Mouse (Mus musculus): ENCODE results near the gene Slc48a1. TPM values are rescaled to one million over a fixed set of nuclear protein-coding genes. Genes with fewer than 3 reads are reported as not detected.

Slc48a1 gene
- polyA plus RNA-seq, 1 experiment from 2014 or later, result 36.6 TPM

DNA sequence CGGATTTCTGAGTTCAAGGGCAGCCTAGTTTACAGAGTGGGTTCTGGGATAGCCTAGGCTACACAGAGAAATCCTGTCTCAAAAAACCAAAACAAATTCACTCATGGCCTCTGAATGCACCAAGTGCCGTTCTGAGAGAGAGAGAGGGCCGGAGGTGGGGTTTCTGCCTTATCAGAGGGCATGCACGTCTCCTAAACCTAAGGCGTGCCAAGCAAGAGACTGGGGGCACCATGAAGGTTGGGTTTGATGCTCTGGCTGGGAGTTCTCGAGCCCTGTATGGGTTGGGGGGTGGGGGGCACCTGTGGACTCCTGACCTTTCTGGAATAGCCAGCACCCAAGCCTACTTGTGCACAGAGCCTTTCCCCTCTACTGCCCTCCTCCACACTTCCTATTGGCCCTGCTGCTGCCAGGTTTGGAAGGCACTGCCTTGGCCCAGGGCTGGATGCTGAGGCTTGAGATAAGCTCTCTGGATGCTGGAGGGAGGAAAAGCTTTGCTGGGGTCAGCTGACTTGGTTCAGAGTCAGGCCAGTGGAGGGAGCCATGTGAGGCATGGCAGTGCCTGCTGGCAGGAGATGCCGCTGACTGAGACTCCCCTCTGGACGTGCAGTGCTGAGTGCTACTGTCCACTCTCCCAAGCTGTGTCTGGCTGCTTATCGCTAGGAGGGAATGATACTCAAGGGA, 7.6 kb downstream of the Slc48a1 start:
- Histone ChIP-seq H3K4me2 (no peak overlapping the region), H3K36me3 (replicated peaks) (0 out of 2 replicates have a peak, but pooled peaks cover 1% of the 10 kb centered on the region), H3K4me3 (replicated peaks) (no peak overlapping the region), H3K27ac (no peak overlapping the region), H3K9ac (no peak overlapping the region), H3K4me1 (peaks cover 34% of the 10 kb centered on the region), H3K27me3 (peaks cover 22% of the 10 kb centered on the region), H3K9me3 (no peaks in the 10 kb centered on the region)
- WGBS, result 87% methylated on average over 9 of the region's 9 CpGs
- ATAC-seq (ENCODE audit: low FRiP score), result no peak

DNA sequence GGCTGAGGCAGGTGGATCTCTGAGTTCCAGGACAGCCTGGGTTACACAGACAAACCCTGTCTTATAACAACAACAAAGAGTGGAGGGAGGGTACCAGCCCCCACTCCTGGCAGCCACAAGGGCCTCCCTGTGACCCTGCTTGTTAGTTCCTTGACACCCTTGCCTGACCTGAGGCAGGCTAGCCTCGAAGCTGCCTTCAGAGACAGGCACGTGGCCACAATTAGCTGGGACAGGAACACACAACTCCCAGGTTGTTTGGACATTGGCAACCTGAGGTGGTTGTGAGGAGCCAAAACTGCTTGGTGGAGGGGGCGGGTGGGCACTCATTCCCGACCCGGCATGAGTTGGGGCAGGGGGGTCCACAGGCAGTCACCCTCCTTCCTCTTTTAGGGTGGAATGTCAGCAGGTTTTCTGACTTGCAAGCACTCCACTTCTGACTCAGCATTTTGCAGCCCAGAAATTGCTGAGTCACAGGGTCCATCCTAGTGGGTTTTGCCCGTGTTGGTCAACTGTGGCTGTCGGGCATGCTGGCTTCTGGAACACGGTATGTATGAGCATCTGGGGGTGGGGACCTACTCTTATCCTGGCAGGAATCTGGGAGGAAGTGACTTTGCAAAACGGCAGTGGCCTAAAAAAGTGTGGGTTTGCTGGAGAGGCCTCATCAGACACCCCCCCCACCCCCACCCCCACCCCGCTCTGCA, 8.2 kb downstream of the Slc48a1 start:
- 82% methylated on average over 10 of the region's 10 CpGs for WGBS
- Histone ChIP-seq H3K9me3 (no peaks in the 10 kb centered on the region), H3K9ac (no peak overlapping the region), H3K4me3 (replicated peaks) (no peak overlapping the region), H3K27ac (no peak overlapping the region), H3K27me3 (peaks cover 18% of the 10 kb centered on the region), H3K36me3 (replicated peaks) (0 out of 2 replicates have a peak, but pooled peaks cover 5% of the 10 kb centered on the region), H3K4me1 (peaks cover 34% of the 10 kb centered on the region), H3K4me2 (no peak overlapping the region)
- no peak for ATAC-seq (ENCODE audit: low FRiP score)

DNA sequence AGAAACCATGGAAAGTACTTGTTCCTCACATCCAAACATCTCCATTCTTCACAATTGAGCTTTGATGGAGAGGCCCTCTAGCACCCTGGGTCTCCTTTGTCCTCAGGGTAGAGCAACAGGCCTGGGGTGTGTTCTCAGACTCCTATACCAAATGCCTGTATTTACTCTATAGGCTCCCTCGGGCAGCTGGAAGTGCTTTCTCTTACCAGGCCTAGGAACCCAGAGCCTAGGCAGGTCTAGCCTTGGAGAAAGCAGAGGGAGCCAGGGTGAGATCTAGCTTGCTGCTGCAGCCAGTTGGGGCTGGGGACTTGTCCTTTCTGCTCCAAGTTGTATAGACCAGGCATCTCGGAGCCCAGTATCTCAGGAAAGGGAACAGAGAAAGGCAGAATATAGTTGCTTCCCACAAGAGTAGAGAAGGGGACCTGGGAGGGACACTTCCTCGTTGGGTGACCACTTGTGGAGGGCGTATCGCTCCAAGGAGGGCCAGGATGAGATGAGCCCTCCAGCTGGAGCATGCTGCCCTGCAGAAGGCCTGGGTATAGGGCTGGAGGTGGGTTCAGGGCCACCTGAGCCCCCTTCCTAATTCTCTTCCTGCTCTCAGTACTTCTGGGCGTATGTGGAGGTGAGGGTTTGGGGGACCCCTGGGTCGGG, 9.0 kb downstream of the Slc48a1 start:
- H3K36me3 ChIP-seq (replicated peaks), result 0 out of 2 replicates have a peak, but pooled peaks cover 5% of the 10 kb centered on the region
- WGBS, result 87% methylated on average over 7 of the region's 7 CpGs
- no peak for ATAC-seq (ENCODE audit: low FRiP score)
- H3K4me3 ChIP-seq (replicated peaks), result no peak overlapping the region
- no peak overlapping the region for H3K4me2 ChIP-seq
- peaks cover 10% of the 10 kb centered on the region for H3K27me3 ChIP-seq
- H3K4me1 ChIP-seq, result peaks cover 27% of the 10 kb centered on the region
- no peak overlapping the region for H3K27ac ChIP-seq
- no peaks in the 10 kb centered on the region for H3K9me3 ChIP-seq
- H3K9ac ChIP-seq, result no peak overlapping the region

DNA sequence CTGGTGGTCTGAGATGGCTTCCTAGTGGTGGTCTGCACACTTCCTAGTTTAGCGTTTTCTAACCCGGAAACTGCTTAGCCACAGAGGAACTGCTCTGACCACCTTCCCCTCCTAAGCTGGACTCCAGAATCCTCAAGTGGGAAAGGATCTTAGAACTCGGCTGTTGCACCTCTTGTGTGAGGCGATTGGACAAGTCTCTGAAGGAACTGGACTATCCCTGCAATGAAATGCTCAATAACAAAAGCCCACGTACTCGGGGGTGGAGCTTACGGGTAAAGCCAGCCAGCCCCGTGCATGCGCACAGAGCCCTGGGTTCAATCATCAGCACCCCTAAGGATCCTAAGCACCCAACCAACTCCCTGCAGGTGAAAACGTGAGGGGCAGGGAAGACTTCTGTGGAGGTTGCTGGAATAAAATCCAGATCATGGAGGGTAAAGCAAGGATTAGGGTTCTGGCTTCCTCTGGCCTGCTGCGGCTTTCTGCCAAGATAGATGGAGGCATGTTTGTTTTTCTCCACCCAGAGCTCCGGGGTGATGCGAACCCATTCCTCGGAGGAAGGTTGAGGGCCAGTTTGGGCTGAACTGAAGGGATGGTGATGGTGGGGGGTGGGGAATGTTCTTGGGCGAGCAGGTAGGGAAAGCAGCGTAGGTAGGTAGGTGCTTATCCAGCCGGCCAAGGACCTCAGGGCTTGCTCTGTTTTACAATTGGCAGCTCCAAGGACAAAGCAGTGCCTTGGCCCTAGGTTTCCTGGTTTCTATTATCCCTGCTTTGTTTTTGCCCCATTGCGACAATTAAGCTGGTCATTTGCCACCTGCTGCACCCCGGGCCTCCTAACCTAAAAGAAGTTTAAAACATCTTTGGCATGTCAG, 9.7 kb downstream of the Slc48a1 start:
- Histone ChIP-seq H3K27ac (no peak overlapping the region), H3K27me3 (peaks cover 3% of the 10 kb centered on the region; the same call in 1 of the 2 replicates), H3K4me1 (peaks cover 21% of the 10 kb centered on the region), H3K9ac (no peak overlapping the region), H3K4me3 (replicated peaks) (no peak overlapping the region), H3K4me2 (no peak overlapping the region), H3K9me3 (no peaks in the 10 kb centered on the region), H3K36me3 (replicated peaks) (peaks cover 9% of the 10 kb centered on the region)
- WGBS, result 68% methylated on average over 19 of the region's 19 CpGs
- ATAC-seq (ENCODE audit: low FRiP score), result no peak

DNA sequence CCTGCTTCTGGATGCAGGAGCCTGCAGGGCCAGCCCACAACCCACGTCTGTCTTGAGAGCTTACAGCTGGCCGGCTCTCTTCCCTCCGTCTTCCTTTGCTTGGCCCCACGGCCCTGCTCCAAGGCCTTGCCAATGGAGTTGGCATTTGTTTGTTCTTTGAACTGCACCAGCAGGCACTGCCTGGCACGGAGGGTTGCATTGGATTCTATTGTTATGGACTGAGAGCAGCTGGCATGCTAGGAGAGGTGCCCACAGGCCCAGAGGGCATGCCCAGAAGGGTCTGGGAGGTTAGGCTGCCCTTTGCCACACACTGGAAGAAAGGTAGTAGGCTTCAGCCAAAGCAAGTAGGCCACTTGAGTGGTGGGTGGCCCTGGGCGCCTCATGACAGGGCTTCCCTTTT, 10.5 kb downstream of the Slc48a1 start:
- H3K36me3 ChIP-seq (replicated peaks), result peaks cover 17% of the 10 kb centered on the region
- no peak overlapping the region for H3K9ac ChIP-seq
- H3K9me3 ChIP-seq, result no peaks in the 10 kb centered on the region
- H3K27ac ChIP-seq, result peak overlapping the region; percentile 14; the same call in 1 of the 2 replicates
- H3K27me3 ChIP-seq, result no peaks in the 10 kb centered on the region
- 59% methylated on average over 6 of the region's 6 CpGs for WGBS
- no peak for ATAC-seq (ENCODE audit: low FRiP score)
- no peak overlapping the region for H3K4me3 ChIP-seq (replicated peaks)
- H3K4me1 ChIP-seq, result peaks cover 21% of the 10 kb centered on the region
- no peak overlapping the region for H3K4me2 ChIP-seq

DNA sequence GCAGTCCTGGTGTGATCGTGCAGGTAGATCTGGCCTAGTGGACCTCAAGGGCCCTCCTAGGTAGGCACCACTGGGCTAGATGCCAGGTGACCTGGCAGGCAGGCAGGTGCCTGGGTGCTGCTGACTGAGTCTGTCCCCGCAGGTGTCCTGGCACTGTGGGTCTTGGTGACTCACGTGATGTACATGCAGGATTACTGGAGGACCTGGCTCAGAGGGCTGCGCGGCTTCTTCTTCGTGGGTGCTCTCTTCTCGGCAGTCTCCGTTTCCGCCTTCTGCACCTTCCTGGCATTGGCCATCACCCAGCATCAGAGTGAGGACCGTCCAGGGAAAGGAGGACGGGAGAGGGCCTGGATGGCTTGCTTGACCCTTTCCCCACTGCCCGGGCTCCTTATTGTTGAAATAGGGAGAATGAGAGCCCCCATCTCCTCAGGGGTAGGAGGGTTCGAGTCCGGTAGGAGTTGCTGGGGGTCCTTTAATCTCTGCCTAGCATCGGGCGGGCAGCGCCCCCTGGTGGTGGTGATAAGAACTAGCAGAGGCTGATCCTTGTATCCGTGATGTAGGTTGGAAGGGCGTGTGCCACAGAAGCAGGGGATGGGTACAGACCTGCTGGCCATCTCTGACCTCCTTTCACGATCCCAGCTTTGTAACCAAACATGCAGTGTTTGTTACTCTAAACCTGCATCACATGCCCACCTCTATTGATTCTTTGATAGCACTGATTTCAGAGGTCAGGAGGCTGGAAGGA, 11.6 kb downstream of the Slc48a1 start:
- peaks cover 28% of the 10 kb centered on the region for H3K36me3 ChIP-seq (replicated peaks)
- no peak overlapping the region for H3K4me3 ChIP-seq (replicated peaks)
- no peaks in the 10 kb centered on the region for H3K9me3 ChIP-seq
- H3K27me3 ChIP-seq, result no peaks in the 10 kb centered on the region
- no peak overlapping the region for H3K27ac ChIP-seq
- peaks cover 18% of the 10 kb centered on the region for H3K4me1 ChIP-seq
- WGBS, result 55% methylated on average over 20 of the region's 20 CpGs
- no peak overlapping the region for H3K9ac ChIP-seq
- no peak overlapping the region for H3K4me2 ChIP-seq
- no peak for ATAC-seq (ENCODE audit: low FRiP score)

DNA sequence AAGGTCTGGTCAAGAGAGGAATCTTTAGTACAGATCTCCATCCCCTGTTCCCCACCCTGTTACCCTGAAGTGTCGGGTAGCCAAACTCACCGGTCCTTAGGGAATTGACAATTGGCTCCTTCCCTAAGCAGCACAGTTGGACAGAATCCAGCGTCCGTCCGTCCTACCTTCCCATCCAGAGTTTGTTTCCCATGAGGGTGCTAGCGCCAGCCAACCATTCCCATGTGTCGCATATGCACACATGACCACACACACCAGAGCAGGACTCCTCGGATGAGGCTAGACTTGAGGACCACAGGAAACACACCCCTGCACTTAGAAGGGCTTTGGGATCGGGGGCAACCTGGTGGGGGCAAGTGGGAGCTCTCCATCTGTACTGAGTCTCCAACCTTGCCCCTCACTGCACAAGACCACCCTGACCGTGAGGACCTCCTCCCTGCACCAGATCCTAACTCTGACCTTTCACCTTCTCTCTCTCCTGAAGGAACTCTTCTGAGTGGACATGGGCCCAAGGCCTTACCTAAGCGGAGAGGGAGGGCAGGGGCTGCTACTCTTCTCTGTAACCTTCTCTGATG, 12.9 kb downstream of the Slc48a1 start:
- H3K36me3 ChIP-seq (replicated peaks), result peaks cover 40% of the 10 kb centered on the region
- no peak overlapping the region for H3K4me3 ChIP-seq (replicated peaks)
- no peak overlapping the region for H3K9ac ChIP-seq
- H3K4me2 ChIP-seq, result no peak overlapping the region
- no peak for ATAC-seq (ENCODE audit: low FRiP score)
- WGBS, result 95% methylated on average over 11 of the region's 11 CpGs
- H3K27ac ChIP-seq, result no peak overlapping the region
- peaks cover 17% of the 10 kb centered on the region; the same call in 1 of the 2 replicates for H3K4me1 ChIP-seq
- no peaks in the 10 kb centered on the region for H3K27me3 ChIP-seq
- H3K9me3 ChIP-seq, result no peaks in the 10 kb centered on the region

DNA sequence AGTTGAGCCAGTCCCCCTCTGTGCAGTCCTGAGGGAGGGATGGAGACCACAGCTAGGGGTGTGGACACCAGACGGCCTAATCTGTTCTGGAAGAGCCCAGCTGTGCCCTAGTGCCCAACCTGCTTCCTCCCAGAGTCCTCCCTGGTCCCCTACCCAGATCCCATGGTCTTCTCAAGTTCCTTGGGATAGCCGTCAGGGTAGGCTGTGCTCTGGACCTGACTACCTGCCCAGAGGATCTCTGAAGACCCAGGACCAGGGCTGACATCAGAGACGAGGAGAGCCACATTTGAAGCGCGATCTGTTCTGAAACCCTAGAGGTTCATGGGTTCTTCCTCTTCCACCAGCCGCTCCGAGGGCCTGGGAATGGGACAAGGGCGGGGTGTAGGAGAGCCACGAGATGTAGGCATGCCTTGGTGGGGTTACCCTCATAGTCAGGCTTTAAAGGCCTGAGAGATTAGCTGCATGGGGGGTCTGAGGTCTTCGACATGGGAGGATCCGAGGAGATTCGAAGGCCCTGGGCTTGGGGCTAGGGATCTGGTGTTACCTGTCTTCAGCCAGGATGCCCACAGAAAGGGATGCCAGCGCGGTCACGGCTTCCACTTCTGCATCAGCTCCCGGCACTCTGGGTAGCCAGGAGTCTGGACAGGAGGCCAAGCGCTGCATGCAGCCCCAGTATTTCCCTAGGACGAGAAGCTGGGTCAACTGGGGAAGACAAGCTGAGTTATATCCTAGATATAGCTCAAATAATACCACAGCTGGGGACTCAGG, 15.2 kb downstream of the Slc48a1 start:
- H3K27me3 ChIP-seq, result no peaks in the 10 kb centered on the region
- no peaks in the 10 kb centered on the region for H3K9me3 ChIP-seq
- no peak overlapping the region for H3K27ac ChIP-seq
- H3K36me3 ChIP-seq (replicated peaks), result peaks cover 58% of the 10 kb centered on the region
- H3K4me2 ChIP-seq, result no peak overlapping the region
- no peak overlapping the region for H3K9ac ChIP-seq
- ATAC-seq (ENCODE audit: low FRiP score), result no peak
- WGBS, result 94% methylated on average over 18 of the region's 18 CpGs
- H3K4me1 ChIP-seq, result peaks cover 14% of the 10 kb centered on the region
- no peak overlapping the region for H3K4me3 ChIP-seq (replicated peaks)

DNA sequence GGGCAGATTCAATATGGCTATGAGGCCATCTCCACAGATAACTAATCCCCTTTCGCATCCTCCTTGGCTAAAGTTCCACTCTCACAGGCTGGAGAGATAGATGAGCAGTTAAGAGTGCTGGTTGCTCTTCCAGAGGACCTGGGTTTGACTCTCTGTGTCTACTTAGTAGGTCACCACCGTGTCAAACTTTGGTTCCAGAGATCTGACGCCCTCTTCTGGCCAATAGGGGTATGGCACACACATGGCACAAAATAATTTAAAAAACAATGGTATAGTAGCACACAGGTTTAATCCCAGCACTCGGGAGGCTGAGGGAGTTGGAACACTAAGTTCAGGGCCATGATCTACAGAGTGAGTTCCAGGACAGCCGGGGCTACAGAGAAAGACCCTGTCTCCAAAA, 15.9 kb downstream of the Slc48a1 start:
- Histone ChIP-seq H3K36me3 (replicated peaks) (peaks cover 60% of the 10 kb centered on the region), H3K27me3 (no peaks in the 10 kb centered on the region), H3K4me1 (peaks cover 16% of the 10 kb centered on the region), H3K9ac (no peak overlapping the region), H3K27ac (no peak overlapping the region), H3K4me3 (replicated peaks) (no peak overlapping the region), H3K9me3 (no peaks in the 10 kb centered on the region), H3K4me2 (no peak overlapping the region)
- ATAC-seq (ENCODE audit: low FRiP score), result no peak
- WGBS, result 71% methylated on average over 5 of the region's 5 CpGs

DNA sequence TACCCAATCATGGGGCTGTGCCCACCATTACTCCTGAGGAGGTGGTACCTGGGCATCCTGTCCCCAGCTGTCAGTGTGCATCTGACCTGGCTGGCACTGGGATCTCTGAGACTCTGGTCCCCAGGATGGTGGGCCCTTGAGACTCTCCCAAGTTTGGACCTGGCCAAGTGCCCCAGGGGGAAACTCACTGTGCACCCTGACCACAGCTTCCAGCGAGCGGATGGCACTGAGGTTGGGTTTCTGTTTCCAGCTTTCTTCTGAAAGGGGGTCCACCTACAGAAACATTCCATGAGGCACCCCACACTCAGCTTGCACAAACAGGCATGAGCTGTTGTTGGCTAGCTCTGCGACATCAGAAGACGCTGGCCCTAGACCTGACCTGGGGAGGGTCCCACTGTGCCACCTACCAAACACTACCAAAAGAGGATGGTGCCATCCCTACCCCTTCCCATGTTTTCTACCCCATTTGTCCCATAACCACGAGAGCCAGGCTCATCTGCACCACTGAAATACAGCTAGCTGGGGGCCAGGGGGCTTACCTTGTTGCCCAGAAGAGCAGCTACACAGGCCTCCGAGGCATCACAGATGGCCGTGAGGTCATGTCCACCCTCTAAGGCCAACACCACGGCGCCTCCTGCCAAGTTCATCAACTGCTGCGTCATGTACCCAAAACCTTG, 17.4 kb downstream of the Slc48a1 start:
- WGBS, result 97% methylated on average over 10 of the region's 10 CpGs
- no peaks in the 10 kb centered on the region for H3K27me3 ChIP-seq
- no peak for ATAC-seq (ENCODE audit: low FRiP score)
- H3K9me3 ChIP-seq, result no peaks in the 10 kb centered on the region
- H3K4me3 ChIP-seq (replicated peaks), result no peak overlapping the region
- peaks cover 21% of the 10 kb centered on the region for H3K4me1 ChIP-seq
- H3K4me2 ChIP-seq, result no peak overlapping the region
- peaks cover 72% of the 10 kb centered on the region for H3K36me3 ChIP-seq (replicated peaks)
- H3K9ac ChIP-seq, result no peak overlapping the region
- no peak overlapping the region for H3K27ac ChIP-seq

Data from forebrain, embryonic 12.5 days (tissue).